Mouse (Mus musculus) forebrain, embryonic 12.5 days (tissue): Measurements from ENCODE around the gene Nudt21. TPM values are rescaled to one million over a fixed set of nuclear protein-coding genes. Genes with fewer than 3 reads are reported as not detected.

ENCODE experiments used
- polyA plus RNA-seq: library from polyadenylated mRNA; unstranded; fragments of >200 nt; fragmentation: Nextera tagmentation; extraction: Ambion mirVana; gene quantifications from 2 replicates; pipeline ENCODE4 v1.2.1, GENCODE M21; 2016

Gene Nudt21
- polyA plus RNA-seq, 1 experiment from 2014 or later: 205 TPM

Other genes starting within 250 kb of the Nudt21 start
- 84.5 and 89.7 TPM in 2 replicates for gene Gnao1, start 227.1 kb downstream of the Nudt21 start, polyA plus RNA-seq
- gene Amfr, start 24.2 kb downstream of the Nudt21 start, polyA plus RNA-seq: 66.3 and 68.5 TPM in 2 replicates
- gene Ogfod1, start 167 bp upstream of the Nudt21 start, polyA plus RNA-seq: 15.0 and 15.9 TPM in 2 replicates
- gene Bbs2, start 61.9 kb upstream of the Nudt21 start, polyA plus RNA-seq: 18.1 and 23.4 TPM in 2 replicates
- not detected in 2 replicates for gene Mt4, start 100.2 kb upstream of the Nudt21 start, polyA plus RNA-seq
- 82.2 and 103 TPM in 2 replicates for gene Mt3, start 115.6 kb upstream of the Nudt21 start, polyA plus RNA-seq
- 34.1 and 35.0 TPM in 2 replicates for gene Mt2, start 135.6 kb upstream of the Nudt21 start, polyA plus RNA-seq
- gene Mt1, start 142.1 kb upstream of the Nudt21 start, polyA plus RNA-seq: 64.4 and 76.2 TPM in 2 replicates
- 110 and 121 TPM in 2 replicates for gene Nup93, start 177.5 kb upstream of the Nudt21 start, polyA plus RNA-seq